Mouse (Mus musculus) embryonic fibroblast, embryonic 13.5 days (primary cell): Measurements from ENCODE around the gene Ube2l6.
A peak's percentile ranks its signal among the peaks of the same experiment; 100 is the strongest.

ENCODE experiments used
- CTCF ChIP-seq: IDR thresholded peaks from 2 replicates; pipeline ENCODE4 v1.5.1; 2011; ENCODE audit warnings: mild to moderate bottlenecking, control low read depth, low read length, moderate library complexity, borderline replicate concordance; ENCODE audit not compliant: insufficient read depth
- POLR2A ChIP-seq: IDR thresholded peaks from 2 replicates; pipeline ENCODE4 v1.6.1; 2011; ENCODE audit warnings: low read depth, mild to moderate bottlenecking, control low read depth, low read length, moderate library complexity

DNA sequence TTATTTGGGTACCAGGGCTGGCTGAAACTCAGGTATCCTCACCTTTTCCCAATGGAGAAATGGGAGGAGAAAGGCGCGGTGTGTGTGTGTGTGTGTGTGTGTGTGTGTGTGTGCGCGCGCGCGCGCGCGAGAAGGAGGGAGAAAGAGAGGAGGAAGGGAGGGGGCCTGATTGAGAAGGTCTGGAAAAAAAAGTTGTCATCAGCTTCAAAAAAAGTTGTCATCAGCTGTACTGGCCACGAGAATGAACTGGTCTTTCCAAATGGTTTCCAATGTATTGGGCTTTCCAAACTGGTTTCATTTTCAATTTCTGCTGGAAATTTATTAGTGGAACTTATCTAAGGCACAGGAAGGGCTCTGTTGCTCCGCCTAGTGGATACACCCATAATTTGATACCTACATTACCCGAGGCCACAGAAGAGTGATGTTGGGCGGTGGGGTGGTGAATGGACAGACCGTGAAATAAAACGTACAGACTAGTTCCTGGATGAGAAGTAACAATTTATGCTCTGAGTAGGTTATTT lies 473 bp downstream of the Ube2l6 start:
- TF ChIP-seq CTCF: no peak
- TF ChIP-seq POLR2A: peak; percentile 29; the same call in 1 of the 2 replicates
